Mouse (Mus musculus) cerebral cortex, adult 2 months (tissue): ENCODE data around the gene AI464131.

ENCODE experiments used
- WGBS: fragments of 180-500 bp; shearing (Covaris S2); methylation state at CpG from one replicate; pipeline ENCODE4 v1.1.7; 2018; 5-methylcytosine and 5-hydroxymethylcytosine counted together

The AI464131 gene

DNA sequence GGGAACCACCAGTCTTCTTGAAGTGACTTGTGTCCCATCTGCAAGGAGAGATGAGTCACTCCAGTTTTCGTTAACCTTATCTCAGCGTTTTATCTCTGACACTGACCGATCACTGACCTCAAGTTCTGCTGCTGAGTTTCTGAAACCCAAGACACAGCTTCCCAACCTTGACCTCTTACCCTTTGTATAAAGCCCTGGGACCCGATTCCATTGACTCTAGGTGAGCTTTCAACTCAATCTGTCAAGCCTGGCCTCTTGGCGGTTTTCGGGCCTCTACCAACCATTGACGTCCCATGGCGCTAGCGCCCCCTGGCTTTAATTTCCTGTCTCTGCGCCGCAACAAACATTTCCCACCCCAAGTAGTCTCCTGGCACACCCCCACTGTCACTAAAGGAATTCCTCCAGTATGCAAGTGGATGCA, 2.3 kb upstream of the AI464131 start:
- 73% methylated on average over 11 of the region's 11 CpGs for WGBS

GRCm38 (mm10) chr4:41504325-41504724, 1.4 kb upstream of the AI464131 start:
- WGBS, result 78% methylated on average over 5 of the region's 5 CpGs

GRCm38 (mm10) chr4:41502171-41502940, 520 bp downstream of the AI464131 start:
- WGBS, result 43% methylated on average over 20 of the region's 20 CpGs

DNA sequence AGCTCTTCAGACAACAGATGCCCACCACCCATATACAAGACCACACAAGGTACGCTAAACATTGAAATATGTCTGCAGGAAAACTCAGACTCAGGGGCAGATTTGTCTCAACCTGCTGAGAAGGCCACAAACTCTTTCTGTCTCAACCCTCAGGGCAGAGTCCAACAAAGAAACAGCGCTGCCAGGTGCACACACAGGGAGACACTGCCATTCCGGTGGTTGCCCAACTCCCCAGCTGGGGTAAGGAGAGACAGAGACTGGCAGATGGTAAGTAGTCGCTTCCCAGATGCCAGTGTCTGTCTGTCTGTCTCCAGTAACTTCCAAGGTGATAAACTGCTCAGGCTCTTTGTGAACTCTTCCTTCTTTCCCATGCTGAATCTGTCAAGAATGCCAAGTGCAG, 2.1 kb downstream of the AI464131 start:
- 81% methylated on average over 4 of the region's 4 CpGs for WGBS

DNA sequence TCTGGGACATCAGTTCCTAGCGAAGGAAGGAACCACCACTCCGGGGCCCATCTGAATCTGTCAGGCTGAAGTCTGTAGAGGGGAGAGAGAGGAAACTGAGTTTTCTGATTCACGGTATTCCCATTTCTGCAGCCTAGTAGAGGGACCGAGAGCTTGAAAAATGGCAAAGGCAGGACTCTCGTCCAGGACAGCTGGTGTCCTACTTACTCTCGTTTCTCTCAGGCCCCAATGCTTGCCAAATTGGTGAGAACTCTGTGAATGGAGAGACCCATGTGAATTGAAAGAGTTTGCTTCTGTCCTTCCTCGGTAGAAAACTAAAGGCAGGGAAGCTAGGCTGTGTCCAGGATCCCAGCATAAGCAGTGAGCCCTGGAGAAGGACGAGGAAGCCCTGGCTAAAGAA, 3.3 kb downstream of the AI464131 start:
- 68% methylated on average over 8 of the region's 8 CpGs for WGBS

GRCm38 (mm10) chr4:41498921-41499391, 3.9 kb downstream of the AI464131 start:
- WGBS, result 53% methylated on average over 43 of the region's 43 CpGs

DNA sequence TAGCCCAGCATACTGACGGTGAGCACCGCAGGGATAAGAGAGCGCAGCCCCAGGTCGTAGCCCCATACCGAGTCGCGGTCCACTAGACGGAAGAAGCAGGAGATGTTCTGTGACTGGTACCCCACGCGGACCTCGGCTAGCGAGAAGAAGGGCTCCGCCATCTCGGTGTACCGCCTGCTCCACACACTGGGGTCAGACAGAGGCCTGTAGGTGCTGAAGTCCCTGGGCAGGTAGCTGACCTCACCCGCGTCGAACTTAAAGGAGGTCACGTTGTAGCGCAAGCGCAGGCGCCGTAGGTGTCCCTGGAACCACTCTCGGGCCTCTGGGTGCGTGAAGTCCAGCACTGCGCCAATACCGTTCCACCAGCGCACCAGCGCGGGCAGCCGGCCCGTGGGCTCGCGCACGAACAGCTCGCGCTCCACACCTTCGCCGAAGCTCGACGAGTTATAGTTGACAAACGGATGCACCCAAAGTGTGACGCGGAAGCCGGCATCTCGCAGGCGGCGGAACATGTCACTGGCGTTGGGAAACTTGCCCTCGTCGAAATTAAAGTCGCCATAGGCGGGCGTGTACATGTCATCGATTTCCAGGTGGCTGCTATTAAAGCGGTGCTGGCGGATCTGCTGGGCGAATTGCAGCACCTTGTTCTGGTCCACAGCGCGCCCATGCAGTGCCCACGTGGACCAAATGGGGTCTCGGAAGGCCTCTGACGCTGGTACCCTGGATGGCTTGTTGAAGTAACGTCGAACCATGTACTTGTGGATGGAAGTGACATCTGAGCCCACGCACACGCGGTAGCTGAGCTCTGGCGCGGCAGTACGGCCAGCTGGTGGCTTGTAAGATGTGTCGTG, 4.7 kb downstream of the AI464131 start:
- WGBS, result 34% methylated on average over 72 of the region's 72 CpGs

GRCm38 (mm10) chr4:41497579-41497978, 5.3 kb downstream of the AI464131 start:
- 19% methylated on average over 34 of the region's 34 CpGs for WGBS

GRCm38 (mm10) chr4:41497046-41497445, 5.8 kb downstream of the AI464131 start:
- WGBS, result 81% methylated on average over 5 of the region's 5 CpGs

- 45% methylated on average over 11 of the region's 11 CpGs for WGBS
These were observed 7.0 kb downstream of the AI464131 start for GRCm38 (mm10) chr4:41495850-41496249.

DNA sequence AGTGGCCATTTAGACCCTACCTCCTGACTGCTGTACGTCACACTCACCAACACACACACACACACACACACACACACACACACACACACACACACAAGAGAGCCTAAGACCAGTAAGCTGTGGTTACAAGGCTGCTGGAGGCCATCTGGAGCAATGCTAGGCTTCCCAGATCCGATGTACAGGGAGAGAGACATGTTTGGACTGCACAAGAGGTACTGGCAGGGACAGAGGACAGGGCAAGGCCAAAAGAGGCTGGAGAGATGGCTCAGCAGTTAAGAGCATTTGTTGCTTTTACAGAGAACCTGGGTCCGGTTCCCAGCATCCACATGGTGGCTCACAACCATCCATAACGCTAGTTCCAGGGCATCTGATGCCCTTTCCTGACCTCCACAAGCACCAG, 7.8 kb downstream of the AI464131 start:
- WGBS, result 82% methylated on average over 4 of the region's 4 CpGs

GRCm38 (mm10) chr4:41494378-41494777, 8.5 kb downstream of the AI464131 start:
- WGBS, result 58% methylated on average over 3 of the region's 3 CpGs

- 90% methylated on average over 3 of the region's 3 CpGs for WGBS
These were observed 9.3 kb downstream of the AI464131 start for GRCm38 (mm10) chr4:41493464-41494116.

DNA sequence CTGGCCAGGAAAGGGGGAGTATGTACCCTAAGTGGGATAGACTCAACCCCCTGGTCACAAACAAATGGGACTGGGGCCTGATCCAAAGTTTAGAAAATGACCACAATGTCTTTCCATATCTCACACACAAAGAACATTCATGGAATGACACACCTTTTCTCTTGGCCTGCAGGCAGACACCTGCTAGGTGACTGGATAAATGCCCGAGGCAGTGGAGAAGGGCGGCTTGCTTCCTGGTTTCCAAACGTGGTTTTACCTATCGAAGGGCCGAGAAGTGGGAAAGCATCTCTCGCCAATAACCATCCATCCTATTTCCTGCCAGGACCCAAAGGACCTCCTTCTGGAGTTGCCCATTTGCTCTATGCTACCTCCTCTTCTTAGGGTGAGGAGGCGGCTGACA, 9.9 kb downstream of the AI464131 start:
- 93% methylated on average over 7 of the region's 7 CpGs for WGBS

DNA sequence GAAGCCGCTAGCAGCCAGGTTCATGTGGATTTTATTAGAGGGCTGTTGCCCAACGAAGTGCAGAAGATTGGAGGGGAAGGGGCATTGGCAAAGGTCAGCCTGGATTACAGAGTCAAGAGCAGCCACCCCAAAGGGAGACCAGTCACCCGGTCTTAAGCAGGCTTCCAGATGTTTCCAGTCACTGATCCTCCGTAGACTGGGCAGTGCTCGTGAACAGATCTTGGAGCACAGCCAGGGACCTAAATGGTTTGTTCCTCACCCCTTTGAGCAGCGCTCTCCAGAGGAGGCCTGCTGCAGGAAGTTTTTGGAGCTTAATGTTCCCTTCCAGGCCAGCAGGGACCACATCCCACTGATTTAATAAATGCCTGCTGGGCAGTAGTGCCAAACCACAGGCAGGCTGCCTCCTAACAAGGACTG, 21.3 kb downstream of the AI464131 start:
- WGBS, result 48% methylated on average over 6 of the region's 6 CpGs

DNA sequence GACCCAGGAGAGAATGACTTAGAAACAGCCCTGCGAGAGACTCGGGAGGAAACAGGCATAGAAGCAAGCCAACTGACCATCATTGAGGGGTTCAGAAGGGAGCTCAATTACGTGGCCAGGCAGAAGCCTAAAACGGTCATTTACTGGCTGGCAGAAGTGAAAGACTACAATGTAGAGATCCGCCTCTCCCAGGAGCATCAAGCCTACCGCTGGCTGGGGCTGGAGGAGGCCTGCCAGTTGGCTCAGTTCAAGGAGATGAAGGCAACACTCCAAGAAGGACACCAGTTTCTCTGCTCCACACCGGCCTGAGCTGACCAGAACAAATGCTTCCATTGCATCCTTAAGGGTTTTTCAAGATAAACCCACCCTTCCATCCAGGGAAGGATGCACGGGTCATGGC, 22.6 kb downstream of the AI464131 start:
- 71% methylated on average over 8 of the region's 8 CpGs for WGBS

DNA sequence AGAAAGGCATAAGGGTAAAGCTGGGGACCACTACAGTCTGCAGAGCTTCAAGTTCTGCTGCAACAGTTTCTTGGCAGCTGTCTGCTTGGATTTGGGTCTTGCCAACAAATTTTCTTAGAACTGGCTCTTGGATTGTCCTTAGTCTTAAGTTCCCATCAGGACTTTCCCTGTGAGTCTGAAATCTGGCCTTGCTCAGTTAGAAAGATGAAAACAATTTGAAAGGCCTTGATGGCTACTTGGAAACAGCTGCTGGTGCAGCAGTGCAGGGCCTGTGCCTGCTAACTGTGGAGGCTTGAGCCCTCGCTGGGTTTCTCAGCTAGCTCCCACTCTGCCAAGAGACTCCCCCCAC, 23.4 kb downstream of the AI464131 start:
- WGBS, result 53% methylated on average over 1 of the region's 1 CpGs

DNA sequence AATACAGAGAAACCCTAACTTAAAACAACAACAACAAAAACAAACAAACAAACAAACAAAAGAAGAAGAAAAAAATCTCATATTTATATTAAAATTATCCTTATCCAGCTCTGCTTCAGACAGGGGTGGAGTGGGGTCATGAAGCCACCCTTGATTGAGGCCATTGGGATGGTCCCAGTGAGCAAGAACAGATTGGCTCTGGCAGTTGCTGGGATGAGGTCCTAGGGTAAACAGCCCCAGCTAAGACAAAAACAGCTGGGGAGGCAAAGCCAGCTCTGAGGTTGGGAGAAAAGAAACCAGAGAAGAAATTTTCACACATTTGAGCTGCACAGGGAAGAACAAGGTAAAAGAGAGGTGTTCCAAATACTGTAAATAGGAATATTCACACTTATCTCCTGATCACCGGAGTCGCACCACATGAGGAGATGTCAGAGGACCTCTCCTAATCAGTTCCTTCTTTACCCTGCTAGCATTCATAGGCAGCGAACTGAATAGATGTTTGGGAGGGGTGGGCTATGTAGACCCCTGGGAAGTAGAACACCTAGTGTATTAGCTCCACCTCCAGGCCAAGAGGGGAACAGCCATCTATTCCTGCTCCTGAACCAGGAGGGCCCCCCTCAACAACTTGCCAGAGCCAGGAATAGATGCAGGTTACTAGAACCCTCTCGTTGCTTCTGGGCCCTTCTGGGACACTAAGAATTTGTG, 24.0 kb downstream of the AI464131 start:
- WGBS, result 81% methylated on average over 4 of the region's 4 CpGs

GRCm38 (mm10) chr4:41477648-41478160, 25.2 kb downstream of the AI464131 start:
- WGBS, result 93% methylated on average over 9 of the region's 9 CpGs

- WGBS, result 76% methylated on average over 1 of the region's 1 CpGs
These were observed 31.5 kb downstream of the AI464131 start for GRCm38 (mm10) chr4:41471384-41471689.

GRCm38 (mm10) chr4:41470684-41471383, 32.0 kb downstream of the AI464131 start:
- WGBS, result 20% methylated on average over 5 of the region's 5 CpGs
